14 mouse cellular contexts compared by ENCODE assay signal in genomic region chr19:10363869-10364268, GRCm38 (mm10). TPM values are rescaled to one million over a fixed set of nuclear protein-coding genes. Genes with fewer than 3 reads are reported as not detected.
A peak's percentile ranks its signal among the peaks of the same experiment; 100 is the strongest.
DNase-seq lines count a peak whose midpoint lies in the region; ATAC-seq and TF ChIP-seq lines count a peak whose summit lies in the region.
"Had no signal": no experiment of that assay in that cellular context is flagged by ENCODE, and none has a peak within 500 bp of the region (broad histone marks: within the 10 kb centered on the region; RNA-seq: fewer than 3 reads in every experiment).

No protein-coding gene starts in this region.

- TF ChIP-seq CTCF in hindbrain, postnatal 0 days (IDR thresholded peaks at IDR 0.05; ENCODE audit: low read depth): no peak

- no peaks in the 10 kb centered on the region for H3K27me3 ChIP-seq in hindbrain, postnatal 0 days (ENCODE audit: insufficient read depth, low read length)
- peaks cover 12% of the 10 kb centered on the region; the same call in 1 of the 2 replicates for H3K27me3 ChIP-seq in hindbrain, embryonic 13.5 days
- H3K27me3 ChIP-seq in neural tube, embryonic 12.5 days (replicated peaks): no peaks in the 10 kb centered on the region

- no peak overlapping the region for H3K4me3 ChIP-seq in hindbrain, postnatal 0 days (ENCODE audit: low read length)
- no peak overlapping the region for H3K4me3 ChIP-seq in hindbrain, embryonic 13.5 days
- H3K4me3 ChIP-seq in neural tube, embryonic 12.5 days: no peak overlapping the region

- no peak overlapping the region for H3K4me2 ChIP-seq in hindbrain, postnatal 0 days (ENCODE audit: low read depth, low read length)
- no peak overlapping the region for H3K4me2 ChIP-seq in hindbrain, embryonic 13.5 days
- H3K4me2 ChIP-seq in neural tube, embryonic 12.5 days (replicated peaks): no peak overlapping the region
- H3K4me2 ChIP-seq: liver, embryonic 11.5 days had no signal

- no peak overlapping the region for H3K9ac ChIP-seq in hindbrain, postnatal 0 days (replicated peaks; ENCODE audit: low read length)
- H3K9ac ChIP-seq in hindbrain, embryonic 13.5 days: no peak overlapping the region
- no peak overlapping the region for H3K9ac ChIP-seq in neural tube, embryonic 12.5 days

- no peak for DNase-seq in hindbrain, postnatal 0 days (ENCODE audit: low spot score)
- peak; percentile 32 for DNase-seq in 3T3-L1 (ENCODE audit: low read depth, low spot score)
- DNase-seq in brain, adult 2 months (ENCODE audit: low read depth, low spot score): peak; percentile 32
- no peak for DNase-seq in spleen, postnatal 14 days (ENCODE audit: low spot score in 2 of 2)
- DNase-seq in testis, postnatal 10 days (ENCODE audit: low spot score): no peak
- DNase-seq: adrenal gland, postnatal 14 days; gastrocnemius, postnatal 14 days; kidney, adult 11 months; lung, postnatal 10 days; thymus, postnatal 4 days had no signal

- H3K4me1 ChIP-seq in hindbrain, postnatal 0 days (ENCODE audit: insufficient read depth, low read length): no peaks in the 10 kb centered on the region
- H3K4me1 ChIP-seq in hindbrain, embryonic 13.5 days (replicated peaks): peaks cover 12% of the 10 kb centered on the region
- peaks cover 8% of the 10 kb centered on the region; the same call in 1 of the 2 replicates for H3K4me1 ChIP-seq in neural tube, embryonic 12.5 days

- no peaks in the 10 kb centered on the region for H3K36me3 ChIP-seq in hindbrain, postnatal 0 days (ENCODE audit: insufficient read depth, low read length)
- H3K36me3 ChIP-seq in hindbrain, embryonic 13.5 days: no peaks in the 10 kb centered on the region
- H3K36me3 ChIP-seq in neural tube, embryonic 12.5 days: no peaks in the 10 kb centered on the region

- no peaks in the 10 kb centered on the region for H3K9me3 ChIP-seq in hindbrain, postnatal 0 days (ENCODE audit: low read length)
- H3K9me3 ChIP-seq in hindbrain, embryonic 13.5 days: no peaks in the 10 kb centered on the region
- no peaks in the 10 kb centered on the region for H3K9me3 ChIP-seq in neural tube, embryonic 12.5 days

- WGBS in hindbrain, postnatal 0 days: 16% methylated on average over 7 of the region's 7 CpGs
- WGBS in hindbrain, embryonic 13.5 days: 18% methylated on average over 7 of the region's 7 CpGs
- WGBS in neural tube, embryonic 12.5 days: 4% methylated on average over 7 of the region's 7 CpGs

- peak; percentile 24; the same call in 1 of the 2 replicates for ATAC-seq in hindbrain, postnatal 0 days
- no peak for ATAC-seq in hindbrain, embryonic 13.5 days (ENCODE audit: low FRiP score)
- ATAC-seq in neural tube, embryonic 12.5 days (ENCODE audit: low FRiP score, low read depth): peak; percentile 29; the same call in 1 of the 2 replicates
- ATAC-seq in inflammation-experienced regulatory T-cells, adult 6 months: no peak

- H3K27ac ChIP-seq in hindbrain, postnatal 0 days: no peak overlapping the region
- H3K27ac ChIP-seq in hindbrain, embryonic 13.5 days: no peak overlapping the region
- H3K27ac ChIP-seq in neural tube, embryonic 12.5 days: no peak overlapping the region; the same call in 1 of the 2 replicates

RNA-seq across cellular contexts. Expression of gene Syt7, which starts 25.0 kb away (rescaled TPM):
- total RNA-seq in hindbrain, postnatal 0 days (2014; rRNA removed): 93.4 and 114 TPM in 2 replicates
- 11.9 and 17.4 TPM in 2 replicates for polyA plus RNA-seq in hindbrain, postnatal 0 days (2015; fragmentation: Nextera tagmentation; extraction: Ambion mirVana)
- polyA plus RNA-seq in hindbrain, embryonic 13.5 days (2015; fragmentation: Nextera tagmentation; extraction: Ambion mirVana): 7.9 and 8.4 TPM in 2 replicates
- polyA plus RNA-seq in neural tube, embryonic 12.5 days (2016; fragmentation: Nextera tagmentation; extraction: Ambion mirVana): 4.8 and 5.4 TPM in 2 replicates
- under 1 TPM in 1 of 3 experiments, not detected in 2; 0.05 TPM for polyA plus RNA-seq in inflammation-experienced regulatory T-cells, adult 6 months (2017; shearing (Covaris generic))

RNA-seq across cellular contexts. Expression of gene Dagla, which starts 59.2 kb away (rescaled TPM):
- 33.7 and 35.0 TPM in 2 replicates for total RNA-seq in hindbrain, postnatal 0 days (2014; rRNA removed)
- 9.0 and 10.9 TPM in 2 replicates for polyA plus RNA-seq in hindbrain, postnatal 0 days (2015; fragmentation: Nextera tagmentation; extraction: Ambion mirVana)
- polyA plus RNA-seq in hindbrain, embryonic 13.5 days (2015; fragmentation: Nextera tagmentation; extraction: Ambion mirVana): 6.1 and 6.3 TPM in 2 replicates
- 4.9 and 5.0 TPM in 2 replicates for polyA plus RNA-seq in neural tube, embryonic 12.5 days (2016; fragmentation: Nextera tagmentation; extraction: Ambion mirVana)
- under 1 TPM in 1 of 3 experiments, not detected in 2; 0.11 TPM for polyA plus RNA-seq in inflammation-experienced regulatory T-cells, adult 6 months (2017; shearing (Covaris generic))

Comparison
In these comparisons a context has a peak if more than half of its experiments do, and no peak if none do; other contexts are left out.
1. ATAC-seq: peak in hindbrain, postnatal 0 days (single experiment) and neural tube, embryonic 12.5 days (single experiment); none in hindbrain, embryonic 13.5 days (single experiment) and inflammation-experienced regulatory T-cells, adult 6 months (single experiment).
2. DNase-seq: peak in 3T3-L1 (single experiment) and brain, adult 2 months (single experiment); none in hindbrain, postnatal 0 days (single experiment), spleen, postnatal 14 days (0 of 2) and testis, postnatal 10 days (single experiment).